Mouse (Mus musculus): ENCODE results near the gene Sertad3. TPM values are rescaled to one million over a fixed set of nuclear protein-coding genes. Genes with fewer than 3 reads are reported as not detected.

The Sertad3 gene
- total and polyA plus RNA-seq, 3 experiments, result 2.0 to 6.7 TPM; not detected in 1

- peak; percentile 7; the same call in 1 of the 2 replicates for TF ChIP-seq USF1 (IDR thresholded peaks at IDR 0.05; ENCODE audit: low read depth, low read length)
- peak; percentile 70 for TF ChIP-seq TBP (IDR thresholded peaks at IDR 0.05; ENCODE audit: low read depth, low read length)
- TF ChIP-seq E2F4 (IDR thresholded peaks at IDR 0.05; ENCODE audit: borderline replicate concordance, low read depth, low read length), result peak; percentile 35; the same call in 1 of the 2 replicates
- 0 out of 2 replicates have a peak, but pooled peaks have one; percentile 27 for TF ChIP-seq MYC (IDR thresholded peaks at IDR 0.05; ENCODE audit: low read depth, low read length)
Measured at GRCm38 (mm10) chr7:27473156-27473834, at the start of gene Sertad3 (continued).

- no peaks in the 10 kb centered on the region for H3K36me3 ChIP-seq (ENCODE audit: control insufficient read depth in 1 of 2, insufficient read depth in 2 of 2, low read length in 2 of 2)
- no peaks in the 10 kb centered on the region for H3K27me3 ChIP-seq (ENCODE audit: control insufficient read depth in 1 of 2, insufficient read depth in 2 of 2, low read length in 2 of 2)
- H3K79me2 ChIP-seq (ENCODE audit: control insufficient read depth, insufficient read depth, low read length, poor library complexity), result no peaks in the 10 kb centered on the region
- H3K9me3 ChIP-seq (replicated peaks; ENCODE audit: insufficient read depth, low read length), result no peaks in the 10 kb centered on the region
- DNase-seq (ENCODE audit: low read depth, low spot score), result no peak
- no peak overlapping the region for H3K9ac ChIP-seq (ENCODE audit: control insufficient read depth, low read depth, low read length, poor library complexity, severe bottlenecking)
- H3K4me1 ChIP-seq (ENCODE audit: control insufficient read depth in 1 of 2, insufficient read depth in 2 of 2, low read length in 2 of 2), result no peaks in the 10 kb centered on the region
- H3K27ac ChIP-seq (ENCODE audit: control insufficient read depth, low read depth, low read length), result no peak overlapping the region
- no peak overlapping the region for H3K4me3 ChIP-seq (ENCODE audit: control insufficient read depth in 1 of 2, insufficient read depth in 1 of 2, low read depth in 2 of 2, low read length in 2 of 2)
- TF ChIP-seq SIN3A (IDR thresholded peaks at IDR 0.05; ENCODE audit: low read length) (no peak), ZMIZ1 (IDR thresholded peaks at IDR 0.05; ENCODE audit: low read depth, low read length) (no peak), MAFK (IDR thresholded peaks at IDR 0.05; ENCODE audit: borderline replicate concordance, low read depth, low read length) (no peak), POLR2A (IDR thresholded peaks at IDR 0.05; ENCODE audit: control insufficient read depth in 1 of 2, insufficient read depth in 1 of 2, low read depth in 1 of 2, low read length in 2 of 2, poor library complexity in 1 of 2) (no peak), BHLHE40 (IDR thresholded peaks at IDR 0.05; ENCODE audit: borderline replicate concordance, low read depth, low read length) (no peak), CHD2 (IDR thresholded peaks at IDR 0.05; ENCODE audit: low read length) (no peak), POLR2AphosphoS2 (IDR thresholded peaks at IDR 0.05; ENCODE audit: low read length) (no peak), MAX (IDR thresholded peaks at IDR 0.05; ENCODE audit: low read length) (no peak), ZC3H11A (IDR thresholded peaks at IDR 0.05; ENCODE audit: low read depth, low read length) (no peak), ZNF384 (IDR thresholded peaks at IDR 0.05; ENCODE audit: low read depth, low read length) (no peak)
Measured at GRCm38 (mm10) chr7:27427387-27427786, 46.2 kb upstream of the Sertad3 start.

- Histone ChIP-seq H3K4me3 (ENCODE audit: control insufficient read depth in 1 of 2, insufficient read depth in 1 of 2, low read depth in 2 of 2, low read length in 2 of 2) (no peak overlapping the region), H3K4me1 (ENCODE audit: control insufficient read depth in 1 of 2, insufficient read depth in 2 of 2, low read length in 2 of 2) (no peaks in the 10 kb centered on the region), H3K27ac (ENCODE audit: control insufficient read depth, low read depth, low read length) (no peak overlapping the region), H3K79me2 (ENCODE audit: control insufficient read depth, insufficient read depth, low read length, poor library complexity) (no peaks in the 10 kb centered on the region), H3K27me3 (ENCODE audit: control insufficient read depth in 1 of 2, insufficient read depth in 2 of 2, low read length in 2 of 2) (no peaks in the 10 kb centered on the region), H3K9me3 (replicated peaks; ENCODE audit: insufficient read depth, low read length) (no peaks in the 10 kb centered on the region), H3K9ac (ENCODE audit: control insufficient read depth, low read depth, low read length, poor library complexity, severe bottlenecking) (no peak overlapping the region), H3K36me3 (ENCODE audit: control insufficient read depth in 1 of 2, insufficient read depth in 2 of 2, low read length in 2 of 2) (no peaks in the 10 kb centered on the region)
- DNase-seq (ENCODE audit: low read depth, low spot score), result no peak
- TF ChIP-seq ELF1 (IDR thresholded peaks at IDR 0.05; ENCODE audit: low read depth, low read length) (no peak), POLR2AphosphoS2 (IDR thresholded peaks at IDR 0.05; ENCODE audit: low read length) (no peak), MAFK (IDR thresholded peaks at IDR 0.05; ENCODE audit: borderline replicate concordance, low read depth, low read length) (no peak), EP300 (IDR thresholded peaks at IDR 0.05; ENCODE audit: low read depth in 1 of 2, low read length in 2 of 2) (no peak), TAL1 (IDR thresholded peaks at IDR 0.05; ENCODE audit: low read length) (no peak), MYB (IDR thresholded peaks at IDR 0.05; ENCODE audit: low read depth, low read length) (no peak), TCF12 (IDR thresholded peaks at IDR 0.05; ENCODE audit: low read depth, low read length) (no peak), SMC3 (IDR thresholded peaks at IDR 0.05; ENCODE audit: low read depth, low read length) (no peak), ZKSCAN1 (IDR thresholded peaks at IDR 0.05; ENCODE audit: low read depth, low read length) (no peak), NRF1 (IDR thresholded peaks at IDR 0.05; ENCODE audit: insufficient read depth, low read depth, low read length, poor library complexity, severe bottlenecking) (no peak)
Measured at GRCm38 (mm10) chr7:27428002-27428401, 45.6 kb upstream of the Sertad3 start.
